Mouse (Mus musculus) liver, embryonic 11.5 days (tissue): Measurements from ENCODE around the gene Ccl17. TPM values are rescaled to one million over a fixed set of nuclear protein-coding genes. Genes with fewer than 3 reads are reported as not detected.
A peak's percentile ranks its signal among the peaks of the same experiment; 100 is the strongest.
"Not testable (repeated sequence)": the region's sequence is repeated elsewhere in the genome, so short reads cannot be mapped to it uniquely, and the experiment has no call there.

Source experiments
- ATAC-seq: fragments of 200-750 bp; cut with Nextera tagmentation; replicated peaks from 2 replicates; pipeline ENCODE4 v1.8.0; 2017; ENCODE audit warnings: moderate number of reproducible peaks, mild to moderate bottlenecking, moderate TSS enrichment, moderate library complexity; ENCODE audit not compliant: low FRiP score
- DNase-seq: peaks from one replicate; pipeline ENCODE4 v3.0.0-alpha.2; 2017; ENCODE audit warnings: low spot score
- H3K27ac ChIP-seq: fragments of 300-500 bp; sonication (generic); 2 replicates; pipeline ENCODE4 v1.5.1; 2014; ENCODE audit warnings: mild to moderate bottlenecking, low read depth, low read length, control low read depth
- H3K27me3 ChIP-seq: fragments of 300-500 bp; sonication (generic); replicated peaks from 2 replicates; pipeline ENCODE4 v1.6.1; 2014; ENCODE audit warnings: low read length, mixed read lengths; ENCODE audit not compliant: control insufficient read depth, insufficient read depth
- H3K36me3 ChIP-seq: fragments of 300-500 bp; sonication (generic); 2 replicates; pipeline ENCODE4 v1.6.1; 2014; ENCODE audit warnings: mild to moderate bottlenecking, low read length, moderate library complexity, mixed read lengths; ENCODE audit not compliant: control insufficient read depth, insufficient read depth
- H3K4me1 ChIP-seq: fragments of 300-500 bp; sonication (generic); replicated peaks from 2 replicates; pipeline ENCODE4 v1.6.1; 2014; ENCODE audit warnings: low read length, mixed read lengths; ENCODE audit not compliant: control insufficient read depth, insufficient read depth
- H3K4me2 ChIP-seq: fragments of 300-500 bp; sonication (generic); 2 replicates; pipeline ENCODE4 v1.6.1; 2014; ENCODE audit warnings: mild to moderate bottlenecking, control low read depth, moderate library complexity
- H3K4me3 ChIP-seq: fragments of 300-500 bp; sonication (generic); 2 replicates; pipeline ENCODE4 v1.5.1; 2014; ENCODE audit warnings: low read depth, low read length, control low read depth
- H3K9ac ChIP-seq: fragments of 300-500 bp; sonication (generic); 2 replicates; pipeline ENCODE4 v1.6.1; 2014; ENCODE audit warnings: low read depth, low read length, control low read depth
- H3K9me3 ChIP-seq: fragments of 300-500 bp; sonication (generic); 2 replicates; pipeline ENCODE4 v1.6.1; 2016; ENCODE audit warnings: low read length, inconsistent platforms, mixed read lengths; ENCODE audit not compliant: control insufficient read depth
- WGBS: fragments of 180-500 bp; shearing (Covaris S2); extraction: QIAGEN DNeasy Blood & Tissue Kit; methylation state at CpG from one replicate; pipeline ENCODE4 v1.1.7; 2014; 5-methylcytosine and 5-hydroxymethylcytosine counted together
- polyA plus RNA-seq: library from polyadenylated mRNA; unstranded; fragments of >200 nt; fragmentation: Nextera tagmentation; extraction: Ambion mirVana; gene quantifications from 2 replicates; pipeline ENCODE4 v1.2.1, GENCODE M21; 2014

Ccl17 gene
- polyA plus RNA-seq, 1 experiment from 2014 or later, result 0.62 TPM

DNA sequence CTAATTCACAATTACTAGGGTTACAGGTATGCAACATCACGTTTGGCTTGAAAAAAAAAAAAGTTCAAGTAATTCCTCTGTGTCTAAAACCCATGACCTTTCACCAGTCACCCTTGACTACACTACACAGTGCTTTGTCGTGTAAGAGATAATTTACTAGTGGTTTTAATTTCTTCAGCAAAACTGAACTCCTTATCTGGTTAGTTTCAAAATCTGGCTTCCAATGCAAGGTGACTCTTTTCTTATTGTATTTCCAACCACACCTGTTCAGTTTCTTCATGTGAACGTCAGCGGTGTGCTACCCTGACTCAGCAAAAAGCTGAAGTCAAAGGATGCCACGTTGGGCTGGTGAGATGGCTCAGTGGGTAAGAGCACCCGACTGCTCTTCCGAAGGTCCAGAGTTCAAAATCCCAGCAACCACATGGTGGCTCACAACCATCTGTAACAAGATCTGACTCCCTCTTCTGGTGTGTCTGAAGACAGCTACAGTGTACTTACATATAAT lies 23.7 kb downstream of the Ccl17 start:
- not testable (repeated sequence) for H3K27me3 ChIP-seq, H3K4me2 ChIP-seq, H3K4me3 ChIP-seq, DNase-seq, H3K27ac ChIP-seq, ATAC-seq, H3K9ac ChIP-seq, H3K9me3 ChIP-seq
- Histone ChIP-seq H3K4me1 (peaks cover 11% of the 10 kb centered on the region), H3K36me3 (peaks cover 20% of the 10 kb centered on the region)
- 72% methylated on average over 7 of the region's 7 CpGs for WGBS

DNA sequence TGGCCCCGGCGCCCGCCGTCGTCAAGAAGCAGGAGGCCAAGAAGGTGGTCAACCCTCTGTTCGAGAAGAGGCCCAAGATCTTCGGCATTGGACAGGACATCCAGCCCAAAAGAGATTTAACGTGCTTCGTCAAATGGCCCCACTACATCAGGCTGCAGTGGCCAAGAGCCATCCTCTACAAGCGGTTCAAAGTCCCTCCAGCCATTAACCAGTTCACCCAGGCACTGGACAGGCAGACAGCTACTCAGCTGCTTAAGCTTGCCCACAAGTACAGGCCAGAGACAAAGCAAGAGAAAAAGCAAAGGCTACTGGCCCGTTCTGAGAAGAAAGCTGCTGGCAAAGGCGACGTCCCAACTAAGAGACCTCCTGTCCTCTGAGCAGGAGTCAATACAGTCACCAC lies 25.5 kb downstream of the Ccl17 start:
- not testable (repeated sequence) for H3K4me2 ChIP-seq, H3K9me3 ChIP-seq, H3K9ac ChIP-seq, H3K36me3 ChIP-seq, DNase-seq, H3K27me3 ChIP-seq, H3K4me3 ChIP-seq, H3K27ac ChIP-seq, ATAC-seq
- 93% methylated on average over 13 of the region's 13 CpGs for WGBS
- H3K4me1 ChIP-seq, result peaks cover 14% of the 10 kb centered on the region

DNA sequence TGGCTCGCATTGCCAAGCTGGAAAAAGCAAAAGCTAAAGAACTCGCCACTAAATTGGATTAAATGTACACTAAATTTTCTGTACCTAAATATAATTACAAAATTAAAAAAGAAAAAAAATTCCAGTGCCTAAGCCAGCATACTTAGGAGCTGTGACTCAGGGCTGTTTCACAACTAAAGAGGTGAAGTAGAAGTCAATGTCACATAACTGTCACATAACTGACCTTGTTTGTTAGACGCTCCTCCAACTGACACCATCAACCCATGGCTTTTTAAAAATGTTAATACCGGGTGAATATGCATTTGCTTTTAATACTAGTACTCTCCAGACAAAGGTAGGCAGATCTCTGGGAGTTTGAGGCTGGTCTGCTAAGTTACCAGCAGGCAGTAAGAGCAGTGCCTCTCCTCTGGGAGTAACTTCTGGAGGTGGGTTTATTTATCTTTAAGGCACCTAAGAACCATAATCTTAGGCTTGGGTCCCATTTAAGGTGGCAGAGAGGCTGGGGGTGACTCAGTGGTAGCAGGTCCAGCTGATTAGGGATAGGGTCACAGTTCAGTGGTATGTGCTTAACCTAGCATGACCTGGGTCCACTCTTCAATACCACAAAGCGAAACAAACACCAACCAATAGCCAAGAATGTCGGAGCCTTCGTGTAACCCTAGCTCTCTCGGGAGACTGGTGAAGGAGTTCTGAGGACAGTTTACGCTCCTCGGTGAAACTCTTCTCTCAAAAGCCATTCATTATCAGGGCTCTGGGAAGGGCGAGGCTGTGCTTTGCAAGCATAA lies 26.4 kb downstream of the Ccl17 start:
- Histone ChIP-seq H3K36me3 (peaks cover 4% of the 10 kb centered on the region), H3K27ac (peak overlapping the region; percentile 93), H3K4me2 (peak overlapping the region; percentile 91), H3K9me3 (no peaks in the 10 kb centered on the region), H3K9ac (peak overlapping the region; percentile 98), H3K4me1 (peaks cover 14% of the 10 kb centered on the region), H3K4me3 (peak overlapping the region; percentile 98), H3K27me3 (no peaks in the 10 kb centered on the region)
- DNase-seq (no peak), ATAC-seq (no peak)
- 60% methylated on average over 11 of the region's 11 CpGs for WGBS

DNA sequence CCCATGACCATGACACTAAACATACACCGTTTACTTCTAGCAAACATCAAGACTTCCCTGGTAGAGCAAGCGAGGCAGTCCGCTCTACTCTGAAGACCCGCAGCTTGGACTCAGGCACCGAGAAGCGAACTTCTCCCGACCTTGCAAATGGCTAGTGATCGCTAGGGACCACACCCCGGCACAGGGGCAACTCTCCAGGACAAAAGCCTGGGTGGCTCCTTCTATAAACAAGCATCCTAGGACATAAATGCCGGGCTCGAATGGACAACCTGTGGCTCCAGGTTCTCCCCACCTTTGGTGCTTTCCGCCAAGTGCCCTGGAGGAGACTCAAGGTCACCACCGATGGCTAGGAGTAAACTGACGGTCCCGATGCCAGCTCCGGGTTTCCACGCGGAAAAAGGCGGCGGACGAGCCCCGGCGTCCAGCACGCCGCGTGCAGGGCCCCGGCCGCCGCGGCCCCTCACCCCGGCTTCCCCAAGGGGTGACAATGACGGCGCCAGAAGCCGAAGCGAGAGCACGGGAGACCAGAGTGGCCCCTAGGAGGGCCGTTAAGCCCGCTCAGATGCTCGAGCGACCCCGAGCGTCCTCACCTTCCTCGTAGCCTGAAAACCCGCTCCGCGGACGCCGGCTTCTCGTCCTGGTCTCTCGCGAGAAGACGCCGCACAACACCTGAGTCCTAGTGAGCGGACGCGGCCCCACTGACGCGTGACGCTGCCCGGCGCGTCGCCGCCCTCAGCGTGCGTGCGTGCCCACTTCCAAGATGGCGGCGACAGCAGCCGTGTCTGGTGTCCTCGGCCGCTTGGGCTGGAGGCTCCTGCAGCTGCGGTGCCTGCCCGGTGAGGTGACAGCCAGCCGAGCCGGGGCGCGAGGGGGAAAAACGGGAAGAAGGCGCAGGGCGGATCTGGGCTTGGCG lies 27.7 kb downstream of the Ccl17 start, which contains the start of the genes Coq9 and Ciapin1:
Gene Coq9, plus strand, starts transcription at position 660 of the 913 bp plus-strand sequence.
Gene Ciapin1, minus strand, starts transcription at position 697 of the 913 bp plus-strand sequence.
- peak within 1 kb of the TSS; percentile 91 for H3K4me2 ChIP-seq
- no peaks in the 10 kb centered on the region for H3K27me3 ChIP-seq
- H3K36me3 ChIP-seq, result peaks cover 4% of the 10 kb centered on the region; the same call in 1 of the 2 replicates
- ATAC-seq, result peak; percentile 93
- H3K4me3 ChIP-seq, result peak within 1 kb of the TSS; percentile 98
- under 1% methylated on average over 82 of the region's 82 CpGs for WGBS
- H3K27ac ChIP-seq, result peak within 1 kb of the TSS; percentile 93
- DNase-seq, result peak; percentile 93
- peak within 1 kb of the TSS; percentile 98 for H3K9ac ChIP-seq
- peaks cover 14% of the 10 kb centered on the region for H3K4me1 ChIP-seq
- H3K9me3 ChIP-seq, result no peaks in the 10 kb centered on the region

DNA sequence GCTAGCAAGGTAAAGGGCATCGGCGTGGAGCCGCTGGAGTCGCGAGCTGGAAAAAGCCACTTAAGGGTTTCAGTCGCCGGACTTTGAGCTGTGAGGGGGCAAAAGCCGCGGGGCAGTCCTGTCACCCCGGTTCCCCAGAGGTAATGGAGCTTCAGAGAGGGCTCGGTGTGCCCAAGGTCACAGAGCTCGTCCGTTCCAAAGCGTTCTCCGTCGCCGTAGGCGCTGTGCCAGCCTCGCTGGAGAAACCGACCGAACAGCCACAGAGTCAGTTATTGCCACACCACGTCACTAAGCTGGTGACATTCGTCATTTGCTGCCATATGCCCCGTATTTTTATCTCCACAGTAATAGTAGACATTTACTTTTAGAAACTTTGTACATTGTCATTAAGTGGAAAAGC lies 28.3 kb downstream of the Ccl17 start:
- no peak for DNase-seq

DNA sequence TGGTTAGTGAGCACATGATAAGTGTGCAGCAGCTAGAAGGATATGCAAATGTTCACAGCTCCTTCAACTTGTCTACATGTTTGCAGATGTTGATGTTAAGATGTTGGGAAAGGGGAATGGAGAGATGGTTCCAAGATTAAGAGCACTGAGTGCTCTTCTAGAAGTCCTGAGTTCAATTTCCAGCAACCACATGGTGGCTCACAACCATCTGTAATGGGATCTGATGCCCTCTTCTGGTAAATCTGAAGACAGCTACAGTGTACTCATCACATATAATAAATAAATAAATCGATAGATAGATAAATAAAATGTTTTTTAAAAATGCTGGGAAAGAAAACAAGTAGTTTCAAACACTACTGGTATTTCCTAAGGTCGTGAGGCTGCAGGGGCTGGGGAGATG lies 30.9 kb downstream of the Ccl17 start:
- Histone ChIP-seq H3K36me3 (peaks cover 18% of the 10 kb centered on the region), H3K27me3 (no peaks in the 10 kb centered on the region)
- 38% methylated on average over 2 of the region's 2 CpGs for WGBS

More for the DNA sequence above, 28.3 kb downstream of the Ccl17 start:
- peak overlapping the region; percentile 98 for H3K4me3 ChIP-seq
- peak overlapping the region; percentile 98 for H3K9ac ChIP-seq
- H3K4me1 ChIP-seq, result peaks cover 14% of the 10 kb centered on the region
- WGBS, result under 1% methylated on average over 24 of the region's 24 CpGs
- H3K27me3 ChIP-seq, result no peaks in the 10 kb centered on the region
- H3K9me3 ChIP-seq, result no peaks in the 10 kb centered on the region
- peaks cover 4% of the 10 kb centered on the region; the same call in 1 of the 2 replicates for H3K36me3 ChIP-seq
- peak overlapping the region; percentile 93 for H3K27ac ChIP-seq
- peak overlapping the region; percentile 79 for H3K4me2 ChIP-seq
- peak; percentile 62 for ATAC-seq

DNA sequence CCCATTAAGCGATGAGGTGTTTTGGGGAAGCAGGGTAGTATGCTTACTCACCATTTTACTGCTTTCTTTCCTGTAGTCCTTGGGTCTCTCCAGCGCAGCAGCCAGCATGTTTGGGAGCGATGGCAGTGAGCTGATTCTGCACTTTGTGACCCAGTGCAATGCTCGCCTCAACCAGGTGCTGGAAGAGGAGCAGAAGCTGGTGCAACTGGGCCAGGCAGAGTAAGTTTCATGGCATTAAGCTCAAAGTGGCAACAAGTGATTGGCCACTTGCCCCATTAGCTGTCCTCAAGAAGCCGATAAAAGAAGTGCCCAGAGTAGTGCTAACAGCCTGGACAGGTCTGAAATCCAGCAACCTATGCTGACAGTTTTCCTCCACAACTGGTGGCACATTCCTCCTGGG lies 39.8 kb downstream of the Ccl17 start:
- Histone ChIP-seq H3K36me3 (peaks cover 40% of the 10 kb centered on the region), H3K27ac (no peak overlapping the region), H3K9me3 (no peaks in the 10 kb centered on the region), H3K27me3 (no peaks in the 10 kb centered on the region), H3K4me3 (no peak overlapping the region), H3K4me2 (no peak overlapping the region), H3K4me1 (no peaks in the 10 kb centered on the region), H3K9ac (no peak overlapping the region)
- whole genome bisulfite sequencing, result 94% methylated on average over 5 of the region's 5 CpGs
- no peak for DNase-seq
- ATAC-seq, result no peak

More for the DNA sequence above, 30.9 kb downstream of the Ccl17 start:
- ATAC-seq (no peak), DNase-seq (no peak)
- Histone ChIP-seq H3K4me2 (no peak overlapping the region), H3K4me3 (no peak overlapping the region), H3K27ac (no peak overlapping the region), H3K4me1 (peaks cover 14% of the 10 kb centered on the region), H3K9ac (no peak overlapping the region), H3K9me3 (no peaks in the 10 kb centered on the region)

DNA sequence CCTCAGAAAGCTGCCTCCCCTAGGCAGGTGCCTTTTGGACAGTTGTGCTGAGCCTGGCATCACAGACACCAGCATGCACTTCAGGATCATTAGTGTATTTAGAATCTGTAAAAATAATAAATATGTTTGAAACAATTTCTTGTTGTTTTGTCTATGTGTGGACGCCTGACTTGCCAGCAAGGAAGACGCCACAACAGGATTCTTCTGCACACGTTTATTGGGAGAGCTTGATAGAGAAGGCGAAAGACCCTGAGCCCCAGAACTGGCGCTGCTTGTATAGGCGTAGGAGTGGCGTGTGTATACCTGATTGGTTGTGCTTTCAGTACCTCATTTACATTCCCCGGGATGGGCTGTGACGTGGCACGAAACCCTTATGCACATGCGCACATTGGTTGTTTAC lies 44.5 kb downstream of the Ccl17 start:
- DNase-seq, H3K9ac ChIP-seq, H3K4me3 ChIP-seq, H3K27ac ChIP-seq, H3K27me3 ChIP-seq, H3K9me3 ChIP-seq, ATAC-seq, H3K4me2 ChIP-seq: not testable (repeated sequence)
- Histone ChIP-seq H3K36me3 (peaks cover 22% of the 10 kb centered on the region), H3K4me1 (peaks cover 10% of the 10 kb centered on the region)
- 89% methylated on average over 11 of the region's 11 CpGs for WGBS
